Mouse (Mus musculus) cerebellum, adult 18-20 months (tissue): ENCODE measurements at regions not wholly inside any gene's neighbourhood (a gene's known extent, or its start where the extent isn't known, plus 50 kb on each side); places are given as distances from the start of the nearest gene placed in this dataset.

Experiments
- DNase-seq, 2 experiments: peaks; one replicate each; pipeline ENCODE4 v3.0.0; 2021

GRCm38 (mm10) chr13:30600194-30600593 lies 55.0 kb upstream of the Uqcrfs1 start:
- DNase-seq, result no peak

- no peak for DNase-seq
These were observed 55.7 kb upstream of the Uqcrfs1 start for GRCm38 (mm10) chr13:30600625-30601407.

- peak in 1 of 2 experiments; percentile 3 for DNase-seq
These were observed 55.9 kb upstream of the Dusp22 start for GRCm38 (mm10) chr13:30603936-30604335.

- DNase-seq, result no peak
These were observed 52.5 kb upstream of the Dusp22 start for GRCm38 (mm10) chr13:30607343-30607742.

GRCm38 (mm10) chr13:30607881-30608280 lies 51.9 kb upstream of the Dusp22 start:
- no peak for DNase-seq

GRCm38 (mm10) chr13:30609784-30610183 lies 50.0 kb upstream of the Dusp22 start:
- DNase-seq, result no peak
